In genomic region chr4:98826701-98827100, GRCm38 (mm10) we compare ENCODE assay signal across 25 mouse cellular contexts. TPM values are rescaled to one million over a fixed set of nuclear protein-coding genes. Genes with fewer than 3 reads are reported as not detected.
DNase-seq lines count a peak whose midpoint lies in the region; ATAC-seq lines count a peak whose summit lies in the region.
"Had no signal": no experiment of that assay in that cellular context is flagged by ENCODE, and none has a peak within 500 bp of the region (broad histone marks: within the 10 kb centered on the region; RNA-seq: fewer than 3 reads in every experiment).

No protein-coding gene starts in this region.

- ATAC-seq in limb, embryonic 12.5 days (ENCODE audit: insufficient number of reproducible peaks, insufficient read depth, low FRiP score, low TSS enrichment, low read depth): 0 out of 2 replicates have a peak, but pooled peaks have one; percentile 45
- no peak for ATAC-seq in embryonic facial prominence, embryonic 11.5 days (replicated peaks; ENCODE audit: insufficient number of reproducible peaks, low FRiP score, low TSS enrichment, low read depth)
- ATAC-seq: forebrain, embryonic 13.5 days; forebrain, embryonic 16.5 days had no signal

- H3K4me2 ChIP-seq in limb, embryonic 12.5 days: no peak overlapping the region
- H3K4me2 ChIP-seq in embryonic facial prominence, embryonic 11.5 days (ENCODE audit: low read depth, low read length): no peak overlapping the region
- H3K4me2 ChIP-seq: embryonic facial prominence, embryonic 12.5 days; forebrain, embryonic 13.5 days had no signal

- DNase-seq in limb, embryonic 10.5 days (ENCODE audit: low spot score): no peak
- peak; percentile 52 for DNase-seq in embryo, embryonic 11 days
- peak; percentile 74 for DNase-seq in embryonic facial prominence, embryonic 11.5 days (ENCODE audit: low spot score)
- no peak for DNase-seq in lung, postnatal 36 days
- DNase-seq in left cerebral cortex, adult 18-20 months (ENCODE audit: low spot score in 2 of 2): no peak
- DNase-seq: adrenal gland, adult 2 months; adrenal gland, postnatal 10 days; adrenal gland, postnatal 25 days; cerebellum, adult 11 months; cerebellum, adult 2 months; cerebellum, adult 9-10 months; cerebellum, postnatal 10 days; cerebellum, postnatal 25 days had no signal

- H3K27me3 ChIP-seq in limb, embryonic 12.5 days: no peaks in the 10 kb centered on the region
- no peaks in the 10 kb centered on the region for H3K27me3 ChIP-seq in limb, embryonic 10.5 days (ENCODE audit: low read depth, poor library complexity, severe bottlenecking)
- H3K27me3 ChIP-seq in embryonic facial prominence, embryonic 11.5 days (ENCODE audit: control insufficient read depth, insufficient read depth, low read length): no peaks in the 10 kb centered on the region
- H3K27me3 ChIP-seq: embryonic facial prominence, embryonic 12.5 days; forebrain, embryonic 13.5 days had no signal

- H3K36me3 ChIP-seq in limb, embryonic 12.5 days: no peaks in the 10 kb centered on the region
- H3K36me3 ChIP-seq in limb, embryonic 10.5 days: no peaks in the 10 kb centered on the region
- H3K36me3 ChIP-seq in embryonic facial prominence, embryonic 11.5 days (replicated peaks; ENCODE audit: control insufficient read depth, insufficient read depth, low read depth, low read length): no peaks in the 10 kb centered on the region
- H3K36me3 ChIP-seq: embryonic facial prominence, embryonic 12.5 days had no signal

- no peak overlapping the region for H3K9ac ChIP-seq in limb, embryonic 12.5 days (replicated peaks)
- H3K9ac ChIP-seq in embryonic facial prominence, embryonic 11.5 days (replicated peaks; ENCODE audit: low read length): no peak overlapping the region
- H3K9ac ChIP-seq: embryonic facial prominence, embryonic 12.5 days; forebrain, embryonic 13.5 days had no signal

- H3K4me1 ChIP-seq in limb, embryonic 12.5 days (replicated peaks): peaks cover 16% of the 10 kb centered on the region
- H3K4me1 ChIP-seq in limb, embryonic 10.5 days: peaks cover 26% of the 10 kb centered on the region
- no peaks in the 10 kb centered on the region; the same call in 1 of the 2 replicates for H3K4me1 ChIP-seq in embryonic facial prominence, embryonic 11.5 days (ENCODE audit: control insufficient read depth, insufficient read depth, low read length)
- H3K4me1 ChIP-seq: forebrain, embryonic 13.5 days had no signal

- H3K9me3 ChIP-seq in limb, embryonic 12.5 days: no peaks in the 10 kb centered on the region
- no peaks in the 10 kb centered on the region for H3K9me3 ChIP-seq in limb, embryonic 10.5 days (replicated peaks)
- H3K9me3 ChIP-seq in embryonic facial prominence, embryonic 11.5 days (replicated peaks; ENCODE audit: control insufficient read depth, low read length): no peaks in the 10 kb centered on the region
- H3K9me3 ChIP-seq: embryonic facial prominence, embryonic 12.5 days; forebrain, embryonic 13.5 days had no signal

- H3K27ac ChIP-seq in limb, embryonic 12.5 days: no peak overlapping the region
- H3K27ac ChIP-seq in limb, embryonic 10.5 days: no peak overlapping the region
- H3K27ac ChIP-seq in embryonic facial prominence, embryonic 11.5 days (replicated peaks; ENCODE audit: low read depth, low read length): no peak overlapping the region
- H3K27ac ChIP-seq: embryonic facial prominence, embryonic 12.5 days; forebrain, embryonic 13.5 days had no signal

- 7% methylated on average over 3 of the region's 3 CpGs for WGBS in limb, embryonic 12.5 days
- WGBS in limb, embryonic 10.5 days: 16% methylated on average over 3 of the region's 3 CpGs
- WGBS in embryonic facial prominence, embryonic 11.5 days: 21% methylated on average over 3 of the region's 3 CpGs

- no peak overlapping the region for H3K4me3 ChIP-seq in limb, embryonic 12.5 days (replicated peaks)
- no peak overlapping the region for H3K4me3 ChIP-seq in limb, embryonic 10.5 days
- no peak overlapping the region for H3K4me3 ChIP-seq in embryonic facial prominence, embryonic 11.5 days (ENCODE audit: low read depth, low read length)
- H3K4me3 ChIP-seq: embryonic facial prominence, embryonic 12.5 days; forebrain, embryonic 13.5 days had no signal

RNA-seq across cellular contexts. Expression of gene I0C0044D17Rik, which starts 3.1 kb away (rescaled TPM):
- polyA plus RNA-seq in limb, embryonic 12.5 days (2016; fragmentation: Nextera tagmentation; extraction: Ambion mirVana): not detected in 2 replicates
- polyA plus RNA-seq in limb, embryonic 10.5 days (2016; fragmentation: Nextera tagmentation; extraction: Ambion mirVana): not detected in 2 replicates
- polyA plus RNA-seq in embryonic facial prominence, embryonic 11.5 days (2014; fragmentation: Nextera tagmentation; extraction: Ambion mirVana): not detected in 2 replicates
- total RNA-seq in left cerebral cortex, adult 18-20 months (2021): not detected
- total RNA-seq: adrenal gland, adult 2 months; adrenal gland, postnatal 10 days; adrenal gland, postnatal 25 days; adrenal gland, postnatal 4 days; MEL had no signal
- polyA plus RNA-seq: adrenal gland, adult 2 months; brain, embryonic 14.5 days; C2C12; cerebellum, adult 2 months; cortical plate, adult 2 months; embryonic facial prominence, embryonic 12.5 days; embryonic facial prominence, embryonic 14.5 days; forebrain, embryonic 11.5 days; forebrain, embryonic 13.5 days; forebrain, embryonic 16.5 days; frontal cortex, adult 2 months had no signal

RNA-seq across cellular contexts. Expression of gene Kank4, which starts 9.4 kb away (rescaled TPM):
- 2.0 and 2.3 TPM in 2 replicates for polyA plus RNA-seq in limb, embryonic 12.5 days (2016; fragmentation: Nextera tagmentation; extraction: Ambion mirVana)
- polyA plus RNA-seq in limb, embryonic 10.5 days (2016; fragmentation: Nextera tagmentation; extraction: Ambion mirVana): 1.7 and 2.5 TPM in 2 replicates
- polyA plus RNA-seq in embryonic facial prominence, embryonic 11.5 days (2014; fragmentation: Nextera tagmentation; extraction: Ambion mirVana): 3.3 and 3.9 TPM in 2 replicates
- total RNA-seq in left cerebral cortex, adult 18-20 months (2021): 1 to 10 TPM; 3.8 to 4.4 TPM
- total RNA-seq: MEL had no signal
- polyA plus RNA-seq: C2C12 had no signal

Comparison
In these comparisons a context has a peak if more than half of its experiments do, and no peak if none do; other contexts are left out.
1. DNase-seq: peak in embryo, embryonic 11 days (single experiment) and embryonic facial prominence, embryonic 11.5 days (single experiment); none in limb, embryonic 10.5 days (single experiment), lung, postnatal 36 days (single experiment) and left cerebral cortex, adult 18-20 months (0 of 2).